Mouse (Mus musculus): ENCODE measurements around the gene Mtor. TPM values are rescaled to one million over a fixed set of nuclear protein-coding genes. Genes with fewer than 3 reads are reported as not detected.

The Mtor gene
- polyA plus RNA-seq, 1 experiment from 2014 or later, result 15.2 TPM

- ATAC-seq (ENCODE audit: insufficient read depth, low FRiP score), result no peak; the same call in 1 of the 2 replicates
- Histone ChIP-seq H3K9me3 (replicated peaks; ENCODE audit: control insufficient read depth, low read length) (no peaks in the 10 kb centered on the region), H3K9ac (ENCODE audit: low read length) (no peak overlapping the region), H3K27me3 (ENCODE audit: control insufficient read depth, insufficient read depth, low read length) (no peaks in the 10 kb centered on the region), H3K4me3 (replicated peaks; ENCODE audit: low read length) (no peak overlapping the region), H3K27ac (ENCODE audit: low read length) (no peak overlapping the region), H3K4me1 (ENCODE audit: control insufficient read depth, insufficient read depth, low read length) (no peaks in the 10 kb centered on the region), H3K36me3 (ENCODE audit: control insufficient read depth, insufficient read depth, low read length) (peaks cover 7% of the 10 kb centered on the region; the same call in 1 of the 2 replicates), H3K4me2 (ENCODE audit: low read depth, low read length) (no peak overlapping the region)
- WGBS, result 62% methylated on average over 6 of the region's 6 CpGs
These were observed 64.7 kb downstream of the Mtor start for GRCm38 (mm10) chr4:148513021-148513559.

- 91% methylated on average over 2 of the region's 2 CpGs for WGBS
- no peak overlapping the region for H3K9ac ChIP-seq (ENCODE audit: low read length)
- no peaks in the 10 kb centered on the region for H3K4me1 ChIP-seq (ENCODE audit: control insufficient read depth, insufficient read depth, low read length)
- no peak for ATAC-seq (ENCODE audit: insufficient read depth, low FRiP score)
- peaks cover 7% of the 10 kb centered on the region; the same call in 1 of the 2 replicates for H3K36me3 ChIP-seq (ENCODE audit: control insufficient read depth, insufficient read depth, low read length)
- H3K27ac ChIP-seq (ENCODE audit: low read length), result no peak overlapping the region
- no peaks in the 10 kb centered on the region for H3K9me3 ChIP-seq (replicated peaks; ENCODE audit: control insufficient read depth, low read length)
- H3K4me3 ChIP-seq (replicated peaks; ENCODE audit: low read length), result no peak overlapping the region
- no peak overlapping the region for H3K4me2 ChIP-seq (ENCODE audit: low read depth, low read length)
- no peaks in the 10 kb centered on the region for H3K27me3 ChIP-seq (ENCODE audit: control insufficient read depth, insufficient read depth, low read length)
These were observed 66.9 kb downstream of the Mtor start for GRCm38 (mm10) chr4:148515313-148515712.

- WGBS, result 68% methylated on average over 4 of the region's 4 CpGs
- no peak for ATAC-seq (ENCODE audit: insufficient read depth, low FRiP score)
- no peaks in the 10 kb centered on the region for H3K4me1 ChIP-seq (ENCODE audit: control insufficient read depth, insufficient read depth, low read length)
- H3K27ac ChIP-seq (ENCODE audit: low read length), result no peak overlapping the region
- no peaks in the 10 kb centered on the region for H3K27me3 ChIP-seq (ENCODE audit: control insufficient read depth, insufficient read depth, low read length)
- no peak overlapping the region for H3K9ac ChIP-seq (ENCODE audit: low read length)
- H3K36me3 ChIP-seq (ENCODE audit: control insufficient read depth, insufficient read depth, low read length), result peaks cover 13% of the 10 kb centered on the region
- no peak overlapping the region for H3K4me2 ChIP-seq (ENCODE audit: low read depth, low read length)
- H3K4me3 ChIP-seq (replicated peaks; ENCODE audit: low read length), result no peak overlapping the region
- no peaks in the 10 kb centered on the region for H3K9me3 ChIP-seq (replicated peaks; ENCODE audit: control insufficient read depth, low read length)
These were observed 69.4 kb downstream of the Mtor start for GRCm38 (mm10) chr4:148517809-148518208.

- H3K9me3 ChIP-seq (replicated peaks; ENCODE audit: control insufficient read depth, low read length), result no peaks in the 10 kb centered on the region
- no peak overlapping the region for H3K4me3 ChIP-seq (replicated peaks; ENCODE audit: low read length)
- H3K36me3 ChIP-seq (ENCODE audit: control insufficient read depth, insufficient read depth, low read length), result peaks cover 13% of the 10 kb centered on the region
- H3K27ac ChIP-seq (ENCODE audit: low read length), result no peak overlapping the region
- H3K4me2 ChIP-seq (ENCODE audit: low read depth, low read length), result no peak overlapping the region
- H3K9ac ChIP-seq (ENCODE audit: low read length), result no peak overlapping the region
- no peaks in the 10 kb centered on the region for H3K4me1 ChIP-seq (ENCODE audit: control insufficient read depth, insufficient read depth, low read length)
- H3K27me3 ChIP-seq (ENCODE audit: control insufficient read depth, insufficient read depth, low read length), result no peaks in the 10 kb centered on the region
- 44% methylated on average over 5 of the region's 5 CpGs for WGBS
- ATAC-seq (ENCODE audit: insufficient read depth, low FRiP score), result no peak
These were observed 69.9 kb downstream of the Mtor start for GRCm38 (mm10) chr4:148518235-148518795.

GRCm38 (mm10) chr4:148523538-148523937 is 75.1 kb downstream of the Mtor start:
- 80% methylated on average over 7 of the region's 7 CpGs for WGBS
- no peak overlapping the region for H3K27ac ChIP-seq (ENCODE audit: low read length)
- H3K36me3 ChIP-seq (ENCODE audit: control insufficient read depth, insufficient read depth, low read length), result peaks cover 28% of the 10 kb centered on the region

GRCm38 (mm10) chr4:148527158-148527910 is 78.9 kb downstream of the Mtor start:
- no peak for ATAC-seq (ENCODE audit: insufficient read depth, low FRiP score)
- peaks cover 23% of the 10 kb centered on the region for H3K36me3 ChIP-seq (ENCODE audit: control insufficient read depth, insufficient read depth, low read length)
- WGBS, result 88% methylated on average over 10 of the region's 10 CpGs

More at GRCm38 (mm10) chr4:148523538-148523937, 75.1 kb downstream of the Mtor start:
- Histone ChIP-seq H3K27me3 (ENCODE audit: control insufficient read depth, insufficient read depth, low read length) (no peaks in the 10 kb centered on the region), H3K4me3 (replicated peaks; ENCODE audit: low read length) (no peak overlapping the region), H3K9me3 (replicated peaks; ENCODE audit: control insufficient read depth, low read length) (no peaks in the 10 kb centered on the region), H3K9ac (ENCODE audit: low read length) (no peak overlapping the region), H3K4me2 (ENCODE audit: low read depth, low read length) (no peak overlapping the region), H3K4me1 (ENCODE audit: control insufficient read depth, insufficient read depth, low read length) (no peaks in the 10 kb centered on the region)
- no peak for ATAC-seq (ENCODE audit: insufficient read depth, low FRiP score)

GRCm38 (mm10) chr4:148530351-148530750 is 81.9 kb downstream of the Mtor start:
- WGBS, result 94% methylated on average over 5 of the region's 5 CpGs
- H3K36me3 ChIP-seq (ENCODE audit: control insufficient read depth, insufficient read depth, low read length), result peaks cover 27% of the 10 kb centered on the region
- ATAC-seq (ENCODE audit: insufficient read depth, low FRiP score), result no peak

More at GRCm38 (mm10) chr4:148527158-148527910, 78.9 kb downstream of the Mtor start:
- no peaks in the 10 kb centered on the region for H3K9me3 ChIP-seq (replicated peaks; ENCODE audit: control insufficient read depth, low read length)
- no peak overlapping the region for H3K4me3 ChIP-seq (replicated peaks; ENCODE audit: low read length)
- H3K4me1 ChIP-seq (ENCODE audit: control insufficient read depth, insufficient read depth, low read length), result no peaks in the 10 kb centered on the region
- H3K27me3 ChIP-seq (ENCODE audit: control insufficient read depth, insufficient read depth, low read length), result no peaks in the 10 kb centered on the region
- H3K4me2 ChIP-seq (ENCODE audit: low read depth, low read length), result no peak overlapping the region
- no peak overlapping the region for H3K9ac ChIP-seq (ENCODE audit: low read length)
- no peak overlapping the region for H3K27ac ChIP-seq (ENCODE audit: low read length)

GRCm38 (mm10) chr4:148530778-148531177 is 82.4 kb downstream of the Mtor start:
- no peaks in the 10 kb centered on the region for H3K4me1 ChIP-seq (ENCODE audit: control insufficient read depth, insufficient read depth, low read length)
- H3K36me3 ChIP-seq (ENCODE audit: control insufficient read depth, insufficient read depth, low read length), result peaks cover 24% of the 10 kb centered on the region
- no peak overlapping the region for H3K9ac ChIP-seq (ENCODE audit: low read length)
- no peak for ATAC-seq (ENCODE audit: insufficient read depth, low FRiP score)
- no peak overlapping the region for H3K27ac ChIP-seq (ENCODE audit: low read length)
- H3K4me3 ChIP-seq (replicated peaks; ENCODE audit: low read length), result no peak overlapping the region
- H3K27me3 ChIP-seq (ENCODE audit: control insufficient read depth, insufficient read depth, low read length), result no peaks in the 10 kb centered on the region
- no peaks in the 10 kb centered on the region for H3K9me3 ChIP-seq (replicated peaks; ENCODE audit: control insufficient read depth, low read length)
- 86% methylated on average over 6 of the region's 6 CpGs for WGBS
- no peak overlapping the region for H3K4me2 ChIP-seq (ENCODE audit: low read depth, low read length)

More at GRCm38 (mm10) chr4:148530351-148530750, 81.9 kb downstream of the Mtor start:
- Histone ChIP-seq H3K27ac (ENCODE audit: low read length) (no peak overlapping the region), H3K9ac (ENCODE audit: low read length) (no peak overlapping the region), H3K27me3 (ENCODE audit: control insufficient read depth, insufficient read depth, low read length) (no peaks in the 10 kb centered on the region), H3K4me2 (ENCODE audit: low read depth, low read length) (no peak overlapping the region), H3K4me3 (replicated peaks; ENCODE audit: low read length) (no peak overlapping the region), H3K4me1 (ENCODE audit: control insufficient read depth, insufficient read depth, low read length) (no peaks in the 10 kb centered on the region), H3K9me3 (replicated peaks; ENCODE audit: control insufficient read depth, low read length) (no peaks in the 10 kb centered on the region)

GRCm38 (mm10) chr4:148531341-148531740 is 82.9 kb downstream of the Mtor start:
- Histone ChIP-seq H3K36me3 (ENCODE audit: control insufficient read depth, insufficient read depth, low read length) (peaks cover 18% of the 10 kb centered on the region), H3K27ac (ENCODE audit: low read length) (no peak overlapping the region), H3K4me3 (replicated peaks; ENCODE audit: low read length) (no peak overlapping the region), H3K4me1 (ENCODE audit: control insufficient read depth, insufficient read depth, low read length) (no peaks in the 10 kb centered on the region), H3K27me3 (ENCODE audit: control insufficient read depth, insufficient read depth, low read length) (no peaks in the 10 kb centered on the region), H3K4me2 (ENCODE audit: low read depth, low read length) (no peak overlapping the region), H3K9me3 (replicated peaks; ENCODE audit: control insufficient read depth, low read length) (no peaks in the 10 kb centered on the region), H3K9ac (ENCODE audit: low read length) (no peak overlapping the region)
- no peak for ATAC-seq (ENCODE audit: insufficient read depth, low FRiP score)
- 66% methylated on average over 4 of the region's 4 CpGs for WGBS

All from stomach, embryonic 16.5 days (tissue).